ENCODE assay signal across 15 mouse cellular contexts in genomic region chr10:17528116-17528515, GRCm38 (mm10).
DNase-seq lines count a peak whose midpoint lies in the region; ATAC-seq and TF ChIP-seq lines count a peak whose summit lies in the region.
"Had no signal": no experiment of that assay in that cellular context is flagged by ENCODE, and none has a peak within 500 bp of the region (broad histone marks: within the 10 kb centered on the region; RNA-seq: fewer than 3 reads in every experiment).

No protein-coding gene starts in this region.

- no peak overlapping the region for H3K4me2 ChIP-seq in kidney, postnatal 0 days (ENCODE audit: low read length)
- H3K4me2 ChIP-seq: liver, embryonic 15.5 days; neural tube, embryonic 13.5 days had no signal

- no peaks in the 10 kb centered on the region for H3K36me3 ChIP-seq in kidney, postnatal 0 days (ENCODE audit: insufficient read depth, low read length)
- H3K36me3 ChIP-seq: liver, embryonic 15.5 days; neural tube, embryonic 13.5 days had no signal

- H3K4me3 ChIP-seq in kidney, postnatal 0 days (replicated peaks; ENCODE audit: low read depth, low read length), result no peak overlapping the region
- H3K4me3 ChIP-seq: liver, embryonic 15.5 days; neural tube, embryonic 13.5 days had no signal

- H3K9me3 ChIP-seq in kidney, postnatal 0 days (replicated peaks; ENCODE audit: low read length), result no peaks in the 10 kb centered on the region
- H3K9me3 ChIP-seq: liver, embryonic 15.5 days; neural tube, embryonic 13.5 days had no signal

- H3K27ac ChIP-seq in kidney, postnatal 0 days, result peak overlapping the region; percentile 31; the same call in 1 of the 2 replicates
- H3K27ac ChIP-seq: liver, embryonic 15.5 days; neural tube, embryonic 13.5 days had no signal

- no peak; the same call in 1 of the 2 replicates for ATAC-seq in kidney, postnatal 0 days (replicated peaks; ENCODE audit: low FRiP score, low read depth)
- ATAC-seq: forebrain, embryonic 14.5 days had no signal

- no peak for TF ChIP-seq CTCF in kidney, postnatal 0 days (IDR thresholded peaks at IDR 0.05; ENCODE audit: low read depth)

- peak; percentile 22 for DNase-seq in gastrocnemius, postnatal 10 days
- DNase-seq in gastrocnemius, postnatal 4 days (ENCODE audit: low spot score in 2 of 2), result no peak
- peak; percentile 75 for DNase-seq in kidney, postnatal 0 days (ENCODE audit: low spot score)
- no peak for DNase-seq in kidney, postnatal 25 days
- DNase-seq in brain, adult 2 months (ENCODE audit: low read depth, low spot score), result peak; percentile 23
- peak; percentile 49 for DNase-seq in skeletal muscle tissue, adult 2 months (ENCODE audit: low read depth, low spot score)
- no peak for DNase-seq in right cerebral cortex, adult 2 months (ENCODE audit: low spot score in 2 of 2)
- no peak for DNase-seq in left cerebral cortex, postnatal 10 days (ENCODE audit: extremely low spot score in 1 of 2, low spot score in 2 of 2)
- DNase-seq: cerebellum, adult 9-10 months; midbrain, embryonic 14.5 days; right cerebral cortex, postnatal 25 days; thymus, adult 18-20 months had no signal

- intact Hi-C loops in left cerebral cortex, postnatal 10 days (cut with DNase I), result no loop called here

- peaks cover 13% of the 10 kb centered on the region for H3K4me1 ChIP-seq in kidney, postnatal 0 days (replicated peaks; ENCODE audit: insufficient read depth, low read length)
- H3K4me1 ChIP-seq: liver, embryonic 15.5 days had no signal

- H3K9ac ChIP-seq in kidney, postnatal 0 days (ENCODE audit: low read depth, low read length), result no peak overlapping the region
- H3K9ac ChIP-seq: liver, embryonic 15.5 days; neural tube, embryonic 13.5 days had no signal

- H3K27me3 ChIP-seq in kidney, postnatal 0 days (ENCODE audit: insufficient read depth, low read length), result no peaks in the 10 kb centered on the region
- H3K27me3 ChIP-seq: liver, embryonic 15.5 days; neural tube, embryonic 13.5 days had no signal

- WGBS in kidney, postnatal 0 days, result 43% methylated on average over 2 of the region's 2 CpGs

Comparison
In these comparisons a context has a peak if more than half of its experiments do, and no peak if none do; other contexts are left out.
1. DNase-seq: peak in gastrocnemius, postnatal 10 days (single experiment), kidney, postnatal 0 days (single experiment), brain, adult 2 months (single experiment) and skeletal muscle tissue, adult 2 months (single experiment); none in gastrocnemius, postnatal 4 days (0 of 2), kidney, postnatal 25 days (0 of 2), right cerebral cortex, adult 2 months (0 of 2) and left cerebral cortex, postnatal 10 days (0 of 2).